Mouse (Mus musculus): ENCODE measurements around the gene 4933411K16Rik.
"Not testable (repeated sequence)": the region's sequence is repeated elsewhere in the genome, so short reads cannot be mapped to it uniquely, and the experiment has no call there.

Gene 4933411K16Rik

GRCm38 (mm10) chr19:42075051-42075450, 23.0 kb downstream of the 4933411K16Rik start:
- in situ Hi-C loops (cut with MboI; ENCODE audit: unreplicated experiment in 2 of 2), result no loop called here

GRCm38 (mm10) chr19:42075992-42076391, 23.9 kb downstream of the 4933411K16Rik start:
- in situ Hi-C loops (cut with MboI; ENCODE audit: unreplicated experiment in 2 of 2), result no loop called here

- in situ Hi-C loops (cut with MboI; ENCODE audit: unreplicated experiment in 2 of 2), result no loop called here
Observed at GRCm38 (mm10) chr19:42078566-42078965, 26.5 kb downstream of the 4933411K16Rik start.

- in situ Hi-C loops (cut with MboI; ENCODE audit: unreplicated experiment in 2 of 2), result no loop called here
Observed at GRCm38 (mm10) chr19:42079006-42079405, 27.0 kb downstream of the 4933411K16Rik start.

- in situ Hi-C loops (cut with MboI; ENCODE audit: unreplicated experiment in 2 of 2), result no loop called here
Observed at GRCm38 (mm10) chr19:42079950-42080349, 27.9 kb downstream of the 4933411K16Rik start.

- in situ Hi-C loops (cut with MboI; ENCODE audit: unreplicated experiment in 2 of 2), result no loop called here
Observed at GRCm38 (mm10) chr19:42080469-42080868, 28.4 kb downstream of the 4933411K16Rik start.

GRCm38 (mm10) chr19:42081613-42082012, 29.6 kb downstream of the 4933411K16Rik start:
- in situ Hi-C loops (cut with MboI; ENCODE audit: unreplicated experiment in 2 of 2), result not testable (repeated sequence)

- in situ Hi-C loops (cut with MboI; ENCODE audit: unreplicated experiment in 2 of 2), result no loop called here
Observed at GRCm38 (mm10) chr19:42085690-42086089, 33.6 kb downstream of the 4933411K16Rik start.

- in situ Hi-C loops (cut with MboI; ENCODE audit: unreplicated experiment in 2 of 2), result no loop called here
Observed at GRCm38 (mm10) chr19:42086166-42086565, 34.1 kb downstream of the 4933411K16Rik start, which contains the start of gene Morn4. Gene Morn4, minus strand, starts transcription at chr19:42086357.

- in situ Hi-C loops (cut with MboI; ENCODE audit: unreplicated experiment in 2 of 2), result no loop called here
Observed at GRCm38 (mm10) chr19:42089103-42089747, 37.2 kb downstream of the 4933411K16Rik start.

- in situ Hi-C loops (cut with MboI; ENCODE audit: unreplicated experiment in 2 of 2), result no loop called here
Observed at GRCm38 (mm10) chr19:42089748-42090595, 37.9 kb downstream of the 4933411K16Rik start, which contains the start of gene Pi4k2a. Gene Pi4k2a, plus strand, starts transcription at chr19:42090470.

- in situ Hi-C loops (cut with MboI; ENCODE audit: unreplicated experiment in 2 of 2), result no loop called here
Observed at GRCm38 (mm10) chr19:42090637-42091141, 38.6 kb downstream of the 4933411K16Rik start.

- in situ Hi-C loops (cut with MboI; ENCODE audit: unreplicated experiment in 2 of 2), result no loop called here
Observed at GRCm38 (mm10) chr19:42099406-42099805, 47.4 kb downstream of the 4933411K16Rik start.
